Mouse (Mus musculus) heart, adult 2 months (tissue): Measurements from ENCODE around the gene Arhgef19. TPM values are rescaled to one million over a fixed set of nuclear protein-coding genes. Genes with fewer than 3 reads are reported as not detected.

Source experiments
- DNase-seq, 2 experiments: peaks; one replicate each; pipeline ENCODE4 v3.0.0; 2021
- H3K27ac ChIP-seq: fragments of 200-600 bp; 2 replicates; pipeline ENCODE4 v1.8.1; 2022
- H3K27me3 ChIP-seq: fragments of 200-500 bp; 2 replicates; pipeline ENCODE4 v1.6.1; 2012; ENCODE audit warnings: mild to moderate bottlenecking, low read length, inconsistent platforms, mixed read lengths; ENCODE audit not compliant: control insufficient read depth, insufficient read depth
- H3K36me3 ChIP-seq: fragments of 200-500 bp; 2 replicates; pipeline ENCODE4 v1.6.1; 2012; ENCODE audit warnings: low read length, inconsistent platforms; ENCODE audit not compliant: control insufficient read depth, insufficient read depth
- H3K4me1 ChIP-seq: fragments of 200-500 bp; 2 replicates; pipeline ENCODE4 v1.6.1; 2011; ENCODE audit warnings: low read length; ENCODE audit not compliant: control insufficient read depth, insufficient read depth
- H3K4me3 ChIP-seq: fragments of 200-600 bp; 2 replicates; pipeline ENCODE4 v1.8.1; 2022
- H3K79me2 ChIP-seq: fragments of 200-500 bp; replicated peaks from 2 replicates; pipeline ENCODE4 v1.6.1; 2012; ENCODE audit warnings: mild to moderate bottlenecking, inconsistent platforms, low read length, moderate library complexity, mixed read lengths; ENCODE audit not compliant: control insufficient read depth, insufficient read depth
- H3K9ac ChIP-seq: fragments of 200-500 bp; 2 replicates; pipeline ENCODE4 v1.6.1; 2012; ENCODE audit warnings: low read depth, mild to moderate bottlenecking, control low read depth, inconsistent platforms, low read length, mixed read lengths
- CTCF ChIP-seq: fragments of 200-600 bp; IDR thresholded peaks from 2 replicates; pipeline ENCODE4 v1.8.1; 2022; ENCODE audit warnings: antibody characterized with exemption, mild to moderate bottlenecking, moderate library complexity
- EP300 ChIP-seq: fragments of 200-500 bp; IDR thresholded peaks from 2 replicates; pipeline ENCODE4 v1.6.1; 2011; ENCODE audit warnings: low read depth, low read length, control low read depth; ENCODE audit not compliant: insufficient read depth
- POLR2A ChIP-seq: fragments of 200-500 bp; IDR thresholded peaks from 2 replicates; pipeline ENCODE4 v1.6.1; 2011; ENCODE audit warnings: mild to moderate bottlenecking, low read depth, low read length, control low read depth; ENCODE audit not compliant: insufficient read depth
- WGBS: fragments of 180-500 bp; shearing (Covaris S2); methylation state at CpG from one replicate; pipeline ENCODE4 v1.1.7; 2018; 5-methylcytosine and 5-hydroxymethylcytosine counted together
- intact Hi-C: fragments of 180-260 bp; cut with DNase I; formaldehyde crosslinking; loops from one replicate; pipeline ENCODE4 v1.15.1; 2025
- polyA plus RNA-seq: library from polyadenylated mRNA; depleted of rRNA; stranded (reverse); fragments of >200 nt; gene quantifications from 2 replicates; pipeline ENCODE4 v1.2.3, GENCODE M21; 2012; rRNA removed
- total RNA-seq, 2 experiments: library from RNA; stranded (reverse); gene quantifications; 2 replicates each; pipeline ENCODE4 v1.2.3; 2021

Gene Arhgef19
- total and polyA plus RNA-seq, 3 experiments, result 22.4 to 40.1 (median 37.7) TPM

DNA sequence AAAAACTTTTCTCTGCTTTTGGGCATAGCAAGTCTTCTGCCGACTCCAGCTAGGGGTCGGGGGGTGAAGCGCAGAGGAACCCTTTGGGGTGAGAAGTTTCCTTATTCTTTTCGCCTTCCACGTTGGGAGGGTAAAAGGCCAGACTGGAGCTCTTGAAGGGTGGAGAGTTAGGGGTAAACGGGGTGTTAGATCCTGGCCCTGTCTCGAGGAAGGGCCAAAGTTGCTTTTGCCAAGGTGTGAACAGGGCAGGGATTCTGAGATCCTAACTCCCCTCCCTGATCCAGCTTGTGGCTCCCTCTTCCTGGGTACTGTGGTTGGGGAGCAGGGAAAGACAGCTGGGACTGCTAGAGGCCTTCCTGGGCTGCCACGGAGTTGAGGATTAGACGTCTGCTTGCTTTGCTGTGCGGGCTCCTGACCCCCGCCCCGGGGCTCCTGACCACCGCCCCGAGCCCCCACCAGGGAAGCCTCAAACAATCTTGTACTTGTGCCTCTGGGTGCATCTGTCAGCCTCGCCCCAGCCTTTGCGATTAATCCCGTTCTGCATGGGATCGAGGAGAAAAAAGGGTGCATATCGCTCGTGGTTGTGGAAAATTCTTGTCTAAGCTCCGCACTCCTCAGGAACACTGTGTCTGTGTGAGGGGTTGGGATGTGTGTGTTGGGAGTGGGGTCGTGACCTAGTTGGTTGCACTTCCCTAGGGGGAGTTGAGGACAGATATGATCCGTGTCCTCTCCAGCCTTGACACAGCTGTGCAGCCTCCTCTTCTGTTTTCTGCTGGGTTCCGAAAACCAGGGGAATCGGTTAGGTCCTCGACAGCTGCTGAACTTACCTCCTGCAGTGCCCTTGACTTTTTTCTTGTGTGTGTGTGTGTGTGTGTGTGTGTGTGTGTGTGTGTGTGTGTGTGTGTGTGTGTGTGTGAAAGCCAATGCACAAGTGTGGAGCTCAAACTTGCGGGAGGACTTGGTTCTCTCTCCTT lies 63.4 kb downstream of the Arhgef19 start:
- peak overlapping the region; percentile 91 for H3K27ac ChIP-seq
- intact Hi-C loops, result no loop called here
- H3K4me1 ChIP-seq, result peaks cover 2% of the 10 kb centered on the region
- TF ChIP-seq CTCF, result no peak
- no peak for TF ChIP-seq POLR2A
- no peak for TF ChIP-seq EP300
- no peak for DNase-seq
- H3K36me3 ChIP-seq, result no peaks in the 10 kb centered on the region
- no peaks in the 10 kb centered on the region for H3K27me3 ChIP-seq
- peak overlapping the region; percentile 90 for H3K9ac ChIP-seq
- 35% methylated on average over 27 of the region's 27 CpGs for WGBS
- peak overlapping the region; percentile 94 for H3K4me3 ChIP-seq
- H3K79me2 ChIP-seq, result no peaks in the 10 kb centered on the region

DNA sequence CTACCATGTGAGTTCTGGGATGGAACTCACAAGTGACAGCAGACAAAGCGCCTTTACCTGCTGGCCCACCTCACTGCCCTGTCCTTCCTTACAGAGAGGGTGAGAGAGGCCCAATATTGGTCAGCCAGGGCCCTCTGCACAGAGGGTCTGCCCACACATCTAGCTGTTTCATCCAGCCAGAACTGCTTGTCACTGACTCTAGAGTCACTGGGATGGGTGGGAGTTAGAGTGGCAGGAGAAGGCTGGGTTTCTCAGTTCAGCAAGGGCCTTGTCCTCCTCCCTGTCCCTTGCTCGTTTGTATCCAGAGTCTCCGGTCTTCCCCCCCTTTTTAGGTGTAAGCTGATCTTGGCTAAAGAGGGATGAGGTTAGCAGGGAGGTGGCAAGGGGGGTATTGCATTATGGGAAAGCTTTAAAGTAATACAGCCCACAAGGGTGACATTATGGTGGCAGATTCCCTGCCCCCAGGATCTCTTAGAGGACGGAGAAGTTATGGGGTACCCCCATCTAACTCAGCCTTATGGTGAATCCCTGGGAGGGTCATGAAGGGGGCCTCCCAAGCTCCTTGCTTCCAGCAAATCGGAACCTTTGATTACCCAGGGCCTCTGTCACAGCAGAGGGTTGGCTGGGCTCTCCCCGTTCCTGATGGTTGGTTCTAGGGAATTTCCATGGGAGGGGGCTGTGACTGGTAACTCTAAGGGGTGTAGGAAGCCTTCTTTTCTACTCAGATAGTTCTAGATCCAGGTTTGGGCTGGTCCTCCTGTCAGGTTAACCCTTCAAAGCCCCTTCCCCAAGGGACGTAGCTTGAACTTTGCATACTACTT lies 64.3 kb downstream of the Arhgef19 start:
- H3K36me3 ChIP-seq, result no peaks in the 10 kb centered on the region
- H3K9ac ChIP-seq, result peak overlapping the region; percentile 90
- no peaks in the 10 kb centered on the region for H3K27me3 ChIP-seq
- WGBS, result 68% methylated on average over 7 of the region's 7 CpGs
- intact Hi-C loops, result no loop called here
- DNase-seq, result no peak
- H3K4me1 ChIP-seq, result peaks cover 2% of the 10 kb centered on the region
- 0 out of 2 replicates have a peak overlapping the region, but pooled peaks have one; percentile 10 for H3K4me3 ChIP-seq
- TF ChIP-seq CTCF (no peak), EP300 (no peak), POLR2A (no peak)
- H3K27ac ChIP-seq, result peak overlapping the region; percentile 11; the same call in 1 of the 2 replicates
- no peaks in the 10 kb centered on the region for H3K79me2 ChIP-seq

DNA sequence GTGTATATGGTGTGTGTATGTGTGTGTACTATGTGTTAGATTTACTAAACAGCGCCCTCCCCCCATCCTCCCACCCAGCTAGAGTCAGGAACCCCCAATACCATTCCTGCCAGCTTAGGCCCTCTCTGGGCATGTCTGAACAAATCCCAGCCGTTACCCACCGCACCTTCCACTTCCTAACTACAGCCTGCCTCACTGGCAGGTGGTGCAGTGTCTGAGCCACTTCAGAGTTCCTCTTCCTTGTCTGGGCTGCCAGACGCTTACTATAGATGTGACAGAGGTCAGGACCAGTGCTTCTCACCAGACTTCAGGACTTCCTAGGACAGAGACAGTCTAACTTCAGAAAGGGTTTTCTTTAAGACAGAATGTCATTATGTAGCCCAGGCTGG lies 64.9 kb downstream of the Arhgef19 start:
- Histone ChIP-seq H3K4me3 (no peak overlapping the region), H3K27me3 (no peaks in the 10 kb centered on the region), H3K9ac (no peak overlapping the region), H3K27ac (no peak overlapping the region), H3K79me2 (no peaks in the 10 kb centered on the region), H3K36me3 (no peaks in the 10 kb centered on the region), H3K4me1 (peaks cover 2% of the 10 kb centered on the region)
- TF ChIP-seq EP300 (no peak), CTCF (no peak), POLR2A (no peak)
- no peak for DNase-seq
- intact Hi-C loops, result no loop called here
- WGBS, result 56% methylated on average over 4 of the region's 4 CpGs

DNA sequence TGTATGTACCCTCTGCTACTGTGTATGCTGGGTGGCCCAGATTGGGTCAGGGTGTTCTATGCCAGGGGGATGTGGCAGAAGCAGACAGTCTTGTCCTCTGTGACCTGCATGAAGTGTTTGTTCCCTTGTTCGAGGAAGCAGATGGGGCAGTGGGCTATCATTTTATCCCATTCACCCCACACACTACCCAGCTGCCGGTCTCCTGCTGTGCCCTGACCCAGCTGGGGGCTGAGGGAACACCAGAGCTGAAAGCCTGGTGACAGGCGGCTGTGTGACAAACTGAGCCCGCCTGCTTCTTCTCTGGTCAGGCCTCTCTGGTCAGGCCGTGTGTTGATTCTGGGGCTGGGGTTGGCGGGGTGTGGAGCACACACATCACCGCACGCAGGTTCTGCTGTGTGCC lies 66.8 kb downstream of the Arhgef19 start:
- 57% methylated on average over 8 of the region's 8 CpGs for WGBS
- TF ChIP-seq EP300 (no peak), CTCF (no peak), POLR2A (no peak)
- Histone ChIP-seq H3K4me3 (no peak overlapping the region), H3K9ac (no peak overlapping the region), H3K27ac (no peak overlapping the region), H3K4me1 (peaks cover 11% of the 10 kb centered on the region), H3K36me3 (peaks cover 9% of the 10 kb centered on the region), H3K79me2 (no peaks in the 10 kb centered on the region), H3K27me3 (no peaks in the 10 kb centered on the region)
- no peak for DNase-seq
- intact Hi-C loops, result no loop called here

Other genes starting within 250 kb of the Arhgef19 start
- gene Mfap2, start 229.1 kb upstream of the Arhgef19 start, total RNA-seq, result 1 to 10 TPM; 3.1 TPM
- 12.2 and 17.6 TPM in 2 replicates for gene Mfap2, start 229.1 kb upstream of the Arhgef19 start, polyA plus RNA-seq
- gene Crocc, start 178.9 kb upstream of the Arhgef19 start, total RNA-seq, result 1 to 10 TPM; 4.6 to 4.9 TPM
- gene Crocc, start 178.9 kb upstream of the Arhgef19 start, polyA plus RNA-seq, result 5.1 and 8.1 TPM in 2 replicates
- 10 to 100 TPM; 13.9 to 14.9 TPM for gene Necap2, start 161.1 kb upstream of the Arhgef19 start, total RNA-seq
- 21.2 and 24.5 TPM in 2 replicates for gene Necap2, start 161.1 kb upstream of the Arhgef19 start, polyA plus RNA-seq
- not detected for gene Spata21, start 151.2 kb upstream of the Arhgef19 start, total RNA-seq
- 0.16 and 0.20 TPM in 2 replicates for gene Spata21, start 151.2 kb upstream of the Arhgef19 start, polyA plus RNA-seq
- 100 to 1,000 TPM in 1 of 2 experiments, 10 to 100 TPM in 1; 90.0 to 106 TPM for gene Szrd1, start 99.7 kb upstream of the Arhgef19 start, total RNA-seq
- gene Szrd1, start 99.7 kb upstream of the Arhgef19 start, polyA plus RNA-seq, result 32.1 and 33.1 TPM in 2 replicates
- gene Fbxo42, start 91.6 kb upstream of the Arhgef19 start, total RNA-seq, result 10 to 100 TPM in 1 of 2 experiments, 1 to 10 TPM in 1; 9.0 to 11.3 TPM
- gene Fbxo42, start 91.6 kb upstream of the Arhgef19 start, polyA plus RNA-seq, result 7.6 and 11.9 TPM in 2 replicates
- under 1 TPM; 0.42 to 0.52 TPM for gene Rsg1, start 25.5 kb upstream of the Arhgef19 start, total RNA-seq
- gene Rsg1, start 25.5 kb upstream of the Arhgef19 start, polyA plus RNA-seq, result 0.88 and 1.1 TPM in 2 replicates
- gene Epha2, start 61.7 kb downstream of the Arhgef19 start, total RNA-seq, result 1 to 10 TPM; 5.5 to 7.7 TPM
- 7.0 and 8.7 TPM in 2 replicates for gene Epha2, start 61.7 kb downstream of the Arhgef19 start, polyA plus RNA-seq
- 1 to 10 TPM; 2.0 to 2.2 TPM for gene Fam131c, start 128.7 kb downstream of the Arhgef19 start, total RNA-seq
- gene Fam131c, start 128.7 kb downstream of the Arhgef19 start, polyA plus RNA-seq, result 0.29 and 2.9 TPM in 2 replicates
- gene Clcnka, start 159.2 kb downstream of the Arhgef19 start, total RNA-seq, result not detected
- 0.04 TPM in 1 of 2 replicates, not detected in the other for gene Clcnka, start 159.2 kb downstream of the Arhgef19 start, polyA plus RNA-seq
- gene Clcnkb, start 176.5 kb downstream of the Arhgef19 start, total RNA-seq, result under 1 TPM; 0.43 to 0.57 TPM
- gene Clcnkb, start 176.5 kb downstream of the Arhgef19 start, polyA plus RNA-seq, result 2.1 and 4.6 TPM in 2 replicates
- gene Hspb7, start 181.3 kb downstream of the Arhgef19 start, total RNA-seq, result 1,000 to 10,000 TPM; 1,066 to 1,498 TPM
- gene Hspb7, start 181.3 kb downstream of the Arhgef19 start, polyA plus RNA-seq, result 973 and 1,028 TPM in 2 replicates
- 1 to 10 TPM; 1.6 to 2.2 TPM for gene Srarp, start 196.6 kb downstream of the Arhgef19 start, total RNA-seq
- 0.94 and 2.4 TPM in 2 replicates for gene Srarp, start 196.6 kb downstream of the Arhgef19 start, polyA plus RNA-seq
- 10 to 100 TPM; 22.9 to 26.4 TPM for gene Zbtb17, start 205.2 kb downstream of the Arhgef19 start, total RNA-seq
- gene Zbtb17, start 205.2 kb downstream of the Arhgef19 start, polyA plus RNA-seq, result 23.3 and 29.9 TPM in 2 replicates